Mouse (Mus musculus) mouse trophoblast stem cell (cell line): Measurements from ENCODE around the gene Ano6.

ENCODE experiments used
- in situ Hi-C, 2 experiments: fragments of 300-500 bp; cut with MseI, MboI; formaldehyde crosslinking; loops; 2 replicates in 1 of 2; 3 replicates in 1 of 2; pipeline ENCODE4 v1.15.1; 2025

Ano6 gene

DNA sequence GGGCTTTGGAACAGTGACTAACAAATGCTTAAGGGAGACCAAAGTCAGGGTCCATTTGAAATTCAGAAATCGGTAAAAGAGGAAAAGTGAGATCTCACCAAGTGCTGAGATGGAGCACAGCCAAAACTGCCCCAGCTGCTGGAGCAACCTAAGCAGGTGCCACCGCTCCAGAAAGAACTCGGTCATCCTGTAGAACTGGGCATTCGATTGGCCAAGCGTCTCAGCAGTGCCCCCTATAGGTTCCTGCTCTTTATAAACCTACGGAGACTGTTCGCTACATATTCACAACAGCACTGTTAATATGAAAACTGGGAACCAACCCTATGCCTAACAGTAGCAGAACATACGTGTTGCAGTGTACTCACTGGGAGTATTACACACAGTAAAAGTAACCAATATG is 180.7 kb downstream of the Ano6 start:
- in situ Hi-C loops = no loop called here

GRCm38 (mm10) chr15:95972156-95972555 is 181.5 kb downstream of the Ano6 start:
- in situ Hi-C loops = no loop called here

DNA sequence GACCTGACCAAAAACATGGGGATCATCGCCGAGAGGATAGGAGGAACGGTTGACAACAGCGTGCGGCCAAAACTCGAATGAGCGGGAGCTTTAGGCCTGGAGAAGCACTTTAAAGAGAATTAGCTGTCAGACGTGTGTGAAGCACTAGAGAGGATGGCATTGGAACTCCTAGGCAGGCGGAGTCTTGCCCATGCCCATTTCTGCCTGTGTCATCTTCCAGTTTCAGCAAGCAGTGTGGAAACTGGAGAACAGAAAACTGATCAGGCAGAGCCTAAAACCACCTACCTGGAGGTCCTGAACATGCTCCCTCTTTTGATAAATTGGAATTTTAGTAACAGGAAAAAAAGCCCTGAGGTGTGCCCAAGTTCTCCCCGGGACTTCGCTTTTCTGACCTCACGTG is 182.0 kb downstream of the Ano6 start:
- in situ Hi-C loops = no loop called here

DNA sequence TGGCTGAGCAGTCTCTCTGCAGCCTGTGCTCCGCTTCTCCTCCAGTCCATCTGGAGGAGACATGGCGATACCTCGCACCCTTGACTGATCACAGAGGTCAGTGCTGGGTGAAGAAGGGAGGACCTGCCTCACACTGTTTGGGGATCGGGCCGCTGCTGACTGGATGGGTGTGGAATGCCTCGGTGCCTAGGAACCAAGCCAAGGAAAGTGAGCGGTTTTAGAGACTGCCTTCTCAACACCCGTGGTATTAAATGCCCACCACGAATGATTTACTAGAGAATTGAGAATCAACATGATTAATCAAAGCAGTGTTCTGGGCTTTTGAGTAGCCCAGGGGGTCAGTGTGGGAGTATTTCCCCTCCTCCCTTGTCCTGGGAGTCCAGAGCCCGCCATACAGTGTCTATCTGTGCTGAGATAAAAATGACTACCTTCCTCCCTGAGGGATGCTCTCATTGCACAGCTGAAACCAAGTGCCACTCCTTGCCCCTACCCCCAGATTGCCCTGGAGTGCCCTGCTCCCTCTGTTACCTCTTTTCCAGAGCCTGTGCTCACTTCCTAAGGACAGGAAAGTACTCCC is 183.5 kb downstream of the Ano6 start:
- in situ Hi-C loops = no loop called here

DNA sequence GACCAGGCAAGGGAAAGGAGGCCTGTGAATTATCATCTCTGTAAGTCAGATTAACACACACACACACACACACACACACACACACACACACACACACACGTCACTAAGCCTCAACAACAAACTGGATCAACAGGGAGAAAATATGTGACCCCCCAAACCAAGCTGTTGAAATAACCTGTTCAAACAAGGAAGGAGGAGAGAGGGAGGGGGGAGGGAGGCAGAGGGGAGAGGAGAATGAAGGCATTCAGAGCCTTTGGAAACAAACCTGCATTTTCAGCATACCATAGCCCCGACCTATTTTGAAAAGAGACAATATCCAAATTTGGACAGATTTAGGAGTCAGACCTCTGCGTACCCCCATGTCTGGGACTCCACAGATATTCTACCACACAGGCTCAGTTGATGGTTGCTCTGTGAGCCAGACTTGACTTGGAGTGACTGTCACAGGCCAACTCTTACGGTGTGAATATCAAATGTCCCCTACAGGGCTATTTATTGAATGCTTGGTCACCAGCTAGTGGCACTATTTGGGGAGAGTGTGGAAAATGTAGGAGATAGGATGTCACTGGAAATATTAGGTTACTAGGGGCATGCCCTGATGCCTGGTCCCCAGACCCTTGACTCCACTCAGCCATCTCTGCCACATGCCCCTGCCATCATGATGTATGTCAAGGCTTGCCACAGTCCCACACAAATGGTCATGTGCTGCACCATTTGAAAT is 185.7 kb downstream of the Ano6 start:
- in situ Hi-C loops = no loop called here

- in situ Hi-C loops = no loop called here
Measured at GRCm38 (mm10) chr15:95977169-95977938, 186.7 kb downstream of the Ano6 start.

DNA sequence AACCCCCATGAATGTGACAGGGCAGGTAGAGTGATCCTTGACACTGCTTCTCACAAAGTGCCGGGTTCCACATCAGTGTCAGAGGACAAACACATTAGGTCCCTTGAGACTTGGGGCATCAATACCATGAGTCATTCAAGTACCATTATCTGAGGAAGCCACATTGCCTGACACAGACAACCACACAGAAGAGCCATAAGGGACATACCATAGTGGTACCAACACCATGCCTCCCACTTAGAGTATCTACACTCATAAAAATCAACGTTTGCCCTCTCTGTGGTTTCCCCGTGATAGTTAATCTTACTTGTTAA is 187.3 kb downstream of the Ano6 start:
- in situ Hi-C loops = no loop called here

GRCm38 (mm10) chr15:95980641-95981040 is 190.0 kb downstream of the Ano6 start:
- in situ Hi-C loops = no loop called here

- in situ Hi-C loops = no loop called here
Measured at GRCm38 (mm10) chr15:95987916-95988315, 197.3 kb downstream of the Ano6 start.

- in situ Hi-C loops = no loop called here
Measured at GRCm38 (mm10) chr15:95989496-95990124, 199.0 kb downstream of the Ano6 start.

- in situ Hi-C loops = no loop called here
Measured at GRCm38 (mm10) chr15:96002958-96003601, 212.4 kb downstream of the Ano6 start.

- in situ Hi-C loops = no loop called here
Measured at GRCm38 (mm10) chr15:96011640-96012390, 221.2 kb downstream of the Ano6 start.

DNA sequence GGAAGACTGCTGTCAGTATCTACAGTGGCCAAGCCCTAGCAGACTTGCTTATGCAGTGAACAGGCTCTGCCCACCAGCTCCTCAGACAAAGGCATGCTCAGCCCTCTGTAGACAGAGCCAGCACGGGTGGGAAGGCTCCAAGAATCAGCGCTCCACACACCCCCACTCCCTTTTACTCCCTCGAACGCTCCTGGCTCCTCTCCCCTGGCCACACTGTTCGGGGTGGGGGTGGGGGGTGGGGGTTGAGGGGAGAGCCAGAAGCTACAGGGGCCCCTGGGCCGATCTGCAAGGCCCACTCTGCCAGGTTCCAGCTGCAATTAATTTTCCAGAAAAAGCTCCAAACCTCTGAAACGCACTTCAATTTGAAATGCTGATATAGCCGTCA is 221.7 kb downstream of the Ano6 start:
- in situ Hi-C loops = no loop called here

GRCm38 (mm10) chr15:96014501-96014900 is 223.9 kb downstream of the Ano6 start:
- in situ Hi-C loops = no loop called here

- in situ Hi-C loops = no loop called here
Measured at GRCm38 (mm10) chr15:96020465-96020864, 229.8 kb downstream of the Ano6 start.

DNA sequence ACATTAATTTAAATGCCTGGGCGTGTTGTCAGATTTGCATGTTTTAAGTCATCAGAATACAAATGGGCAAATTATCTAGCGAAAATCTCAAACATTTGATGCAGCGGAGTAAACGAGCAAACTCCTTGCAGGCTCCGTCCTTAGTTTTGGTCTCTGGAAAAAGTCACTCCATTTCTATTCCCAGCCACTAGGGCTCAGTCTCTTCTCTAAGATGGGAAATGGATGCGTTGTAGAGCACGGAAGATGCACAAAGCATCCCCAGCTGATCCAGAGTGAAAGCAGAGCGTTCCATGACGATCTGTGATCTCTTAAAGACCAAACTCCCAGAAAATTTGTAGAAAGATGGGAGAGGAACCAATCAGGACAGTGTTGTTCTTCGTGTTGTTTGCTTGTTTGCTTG is 230.9 kb downstream of the Ano6 start:
- in situ Hi-C loops = no loop called here
